Mouse (Mus musculus) brain, embryonic 14.5 days (tissue): ENCODE measurements at regions not wholly inside any gene's neighbourhood (a gene's known extent, or its start where the extent isn't known, plus 50 kb on each side); places are given as distances from the start of the nearest gene placed in this dataset.

Source experiments
- CTCF ChIP-seq: fragments of 200-500 bp; IDR thresholded peaks from 2 replicates; pipeline ENCODE4 v1.5.1; 2012; ENCODE audit warnings: inconsistent platforms, mild to moderate bottlenecking, moderate library complexity, borderline replicate concordance; ENCODE audit not compliant: insufficient read depth, insufficient read length; ENCODE audit errors: extremely low read depth
- POLR2A ChIP-seq: fragments of 200-500 bp; IDR thresholded peaks from 2 replicates; pipeline ENCODE4 v1.6.1; 2012; ENCODE audit warnings: mild to moderate bottlenecking, inconsistent platforms, borderline replicate concordance; ENCODE audit not compliant: poor library complexity, insufficient read depth, insufficient read length, severe bottlenecking; ENCODE audit errors: extremely low read depth

GRCm38 (mm10) chr6:104990366-104990765 is 497.8 kb downstream of the Cntn6 start:
- TF ChIP-seq CTCF: no peak
- no peak for TF ChIP-seq POLR2A
